Mouse (Mus musculus) G1E-ER4 (cell line): Measurements from ENCODE around the gene Ccdc6. TPM values are rescaled to one million over a fixed set of nuclear protein-coding genes. Genes with fewer than 3 reads are reported as not detected.

Source experiments
- GATA1 ChIP-seq: IDR thresholded peaks from one replicate; pipeline ENCODE4 v1.8.0; 2012; ENCODE audit warnings: low read length, inconsistent platforms
- polyA plus RNA-seq: library from polyadenylated mRNA; stranded (reverse); fragments of >175 nt; gene quantifications from 2 replicates; pipeline ENCODE4 v1.2.3, GENCODE M21; 2012

The Ccdc6 gene
- polyA plus RNA-seq, 1 experiment = 21.4 TPM

DNA sequence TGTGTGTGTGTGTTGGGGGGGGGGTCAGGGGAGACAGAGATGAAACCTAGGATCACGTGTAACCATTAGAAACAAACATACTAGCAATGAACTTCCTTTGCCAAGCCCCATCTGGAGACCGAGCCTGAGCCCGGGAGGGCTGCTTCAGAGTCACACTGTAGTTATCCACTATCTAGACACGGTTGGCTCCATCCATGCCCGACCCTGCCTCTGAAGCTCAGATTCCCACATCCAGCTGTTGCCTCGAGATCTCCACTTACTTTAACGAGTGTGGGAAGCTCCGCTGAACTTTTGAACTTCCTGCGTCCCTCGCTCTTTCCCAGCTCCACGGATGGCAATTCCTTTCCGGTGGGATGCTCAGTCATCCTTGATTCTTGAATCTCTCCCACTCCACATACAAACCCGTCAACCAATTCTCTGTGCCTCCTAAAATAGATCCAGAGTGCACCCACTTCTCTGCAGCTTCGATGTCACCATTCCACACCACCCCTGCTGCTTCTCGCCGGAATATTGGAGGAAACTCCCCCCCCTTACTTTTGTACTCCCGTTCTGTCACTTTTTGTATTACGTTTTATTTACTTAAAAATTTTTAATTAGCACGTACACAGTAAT lies 15.3 kb upstream of the Ccdc6 start:
- TF ChIP-seq GATA1 = no peak

DNA sequence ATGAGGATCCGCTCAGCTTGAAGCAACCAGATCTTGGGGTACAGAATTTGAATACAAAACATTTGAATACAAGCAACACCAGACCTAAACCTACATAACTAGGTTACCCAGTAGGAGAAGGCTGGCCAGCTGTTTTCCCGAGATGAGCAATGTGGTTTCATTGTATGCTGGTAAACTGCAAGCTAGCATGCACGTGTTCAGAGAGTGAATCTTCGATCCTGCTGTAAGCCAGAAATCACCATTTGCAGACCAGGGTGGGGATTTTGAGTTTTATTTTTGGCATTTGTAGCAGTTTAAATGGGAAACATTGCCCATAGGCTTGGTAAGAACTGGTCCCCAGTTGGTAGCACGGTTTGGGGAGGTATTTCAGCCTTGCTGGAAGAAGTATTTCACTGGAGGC lies 13.7 kb upstream of the Ccdc6 start:
- TF ChIP-seq GATA1 = no peak

DNA sequence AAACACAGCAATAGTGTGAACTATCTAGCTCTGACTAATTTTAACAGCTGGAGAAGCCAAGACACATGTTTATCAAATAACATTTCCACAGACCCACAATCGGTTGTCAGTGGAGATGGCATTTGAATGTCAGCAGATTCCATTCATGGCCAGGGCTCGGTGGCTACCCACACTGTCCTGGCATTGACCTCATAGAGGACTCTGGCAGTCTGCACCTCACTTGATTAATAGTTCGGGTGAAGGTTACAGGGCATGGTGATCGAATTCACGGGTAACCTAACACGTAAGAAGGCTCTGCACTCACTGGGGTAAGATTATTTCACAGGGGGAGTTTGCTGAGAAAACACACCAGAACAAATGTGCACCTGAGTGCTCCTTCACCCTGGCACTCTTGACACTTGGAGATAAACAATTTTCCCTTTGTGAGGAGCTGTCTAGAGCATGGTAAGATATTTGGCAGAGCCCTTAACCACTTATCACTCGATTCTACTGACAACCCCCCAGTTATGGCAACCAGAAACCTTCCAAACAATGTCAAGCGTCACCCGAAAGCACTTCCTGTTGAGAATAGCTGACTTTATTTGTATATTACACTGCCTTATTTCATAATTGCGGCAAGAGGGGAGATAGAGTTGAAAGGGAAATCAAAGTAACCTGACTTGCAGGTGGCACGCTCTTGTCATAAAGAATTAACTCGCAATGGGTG lies 11.5 kb upstream of the Ccdc6 start:
- TF ChIP-seq GATA1 = no peak

DNA sequence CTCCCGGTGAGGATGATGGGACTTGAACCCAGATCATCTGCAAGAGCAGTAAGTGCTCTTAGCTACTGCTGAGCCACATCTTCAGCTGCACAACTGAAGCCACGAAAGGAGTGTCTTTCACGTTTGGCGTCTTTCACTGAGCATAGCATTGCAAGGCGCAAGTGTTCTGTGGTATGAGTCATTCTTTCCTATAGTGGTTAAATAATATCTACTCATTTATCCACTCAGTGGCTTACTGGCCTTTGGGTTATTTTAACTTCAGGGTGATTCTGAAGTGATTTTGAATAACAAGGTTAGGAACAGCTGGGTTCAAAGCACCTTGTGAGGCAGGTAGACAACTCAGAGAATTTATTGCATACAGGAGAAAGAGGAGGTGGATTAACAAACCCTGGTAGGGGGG lies 8.1 kb upstream of the Ccdc6 start:
- TF ChIP-seq GATA1 = no peak

- TF ChIP-seq GATA1 = no peak
Observed at GRCm38 (mm10) chr10:70091876-70092462, 5.0 kb upstream of the Ccdc6 start.

GRCm38 (mm10) chr10:70093782-70094181 lies 3.1 kb upstream of the Ccdc6 start:
- no peak for TF ChIP-seq GATA1

DNA sequence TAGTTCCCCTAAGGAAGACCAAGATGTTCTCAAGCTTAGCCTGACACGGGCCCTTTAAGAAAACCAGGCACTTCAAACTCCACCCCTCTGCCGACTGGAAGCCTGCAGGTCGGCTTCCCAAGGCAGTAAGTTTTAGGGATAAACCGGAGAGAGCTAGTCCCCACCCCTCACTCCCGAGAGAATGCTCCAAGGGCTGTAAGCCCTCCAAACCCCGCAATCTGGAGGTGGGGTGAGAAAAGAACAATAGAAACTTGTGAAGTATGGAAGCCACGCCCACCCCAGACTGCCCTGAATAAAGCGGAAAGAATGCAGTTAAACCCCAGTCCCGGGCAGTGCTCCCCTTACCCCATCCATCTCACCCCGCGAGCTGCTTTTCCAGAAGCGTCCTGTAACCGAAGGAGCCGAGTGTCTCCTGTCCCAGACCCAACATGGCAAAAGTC lies 1.9 kb upstream of the Ccdc6 start:
- TF ChIP-seq GATA1 = no peak

GRCm38 (mm10) chr10:70095506-70096270 lies 1.2 kb upstream of the Ccdc6 start:
- TF ChIP-seq GATA1 = no peak

DNA sequence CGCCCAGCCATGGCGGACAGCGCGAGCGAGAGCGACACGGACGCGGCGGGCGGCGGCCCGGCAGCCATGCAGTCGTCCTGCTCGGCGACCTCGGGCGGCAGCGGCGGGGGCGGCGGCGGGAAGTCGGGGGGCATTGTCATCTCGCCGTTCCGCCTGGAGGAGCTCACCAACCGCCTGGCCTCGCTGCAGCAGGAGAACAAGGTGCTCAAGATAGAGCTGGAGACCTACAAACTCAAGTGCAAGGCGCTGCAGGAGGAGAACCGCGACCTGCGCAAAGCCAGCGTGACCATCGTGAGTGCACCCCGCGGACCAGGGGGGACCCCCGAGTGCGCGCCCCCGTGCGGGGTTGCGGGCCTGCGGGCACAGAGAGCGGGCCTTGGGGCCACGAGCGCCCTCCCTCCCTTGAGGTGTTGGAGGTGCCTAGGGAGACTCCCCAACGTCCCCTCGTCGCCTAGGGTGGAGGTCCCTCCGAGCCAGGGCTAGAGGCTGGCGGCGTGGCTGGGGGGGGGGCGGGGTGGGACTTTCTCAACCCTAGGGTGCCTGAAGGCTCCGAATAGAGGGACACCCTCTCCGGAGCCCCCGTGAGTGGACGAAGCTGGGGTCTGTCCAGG lies 475 bp downstream of the Ccdc6 start:
- TF ChIP-seq GATA1 = no peak

DNA sequence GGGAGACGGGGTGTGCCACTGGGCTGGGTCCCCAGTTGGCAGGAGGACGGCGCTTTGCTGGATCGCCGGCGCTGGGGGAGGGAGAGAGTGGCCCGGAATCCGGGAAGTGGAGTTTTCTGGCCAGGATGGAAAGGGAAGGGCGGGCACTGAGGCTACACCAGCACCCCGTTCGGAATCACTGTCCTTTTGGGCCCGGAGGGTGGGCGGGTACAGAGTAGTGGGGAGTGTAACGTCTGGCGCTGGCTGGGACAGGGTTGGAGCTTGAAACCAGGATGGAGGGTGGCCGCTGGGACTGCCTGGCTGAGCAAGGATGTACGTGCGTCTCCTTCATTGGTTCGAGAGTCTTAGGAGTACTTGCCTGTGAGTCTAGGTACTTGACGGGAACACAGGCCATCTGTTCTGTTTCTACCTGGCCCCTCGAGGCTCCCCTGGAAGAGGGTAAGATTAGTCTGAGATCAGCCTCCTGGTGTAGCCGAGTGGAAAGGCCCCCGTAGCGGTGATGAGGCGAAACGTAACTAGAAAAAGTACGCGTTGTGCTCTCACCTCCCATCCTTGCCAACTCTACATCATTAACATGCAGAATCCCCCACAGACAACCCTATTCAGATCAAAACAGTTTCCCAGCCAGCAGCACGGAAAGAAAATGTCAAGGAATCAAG lies 1.1 kb downstream of the Ccdc6 start:
- TF ChIP-seq GATA1 = no peak

DNA sequence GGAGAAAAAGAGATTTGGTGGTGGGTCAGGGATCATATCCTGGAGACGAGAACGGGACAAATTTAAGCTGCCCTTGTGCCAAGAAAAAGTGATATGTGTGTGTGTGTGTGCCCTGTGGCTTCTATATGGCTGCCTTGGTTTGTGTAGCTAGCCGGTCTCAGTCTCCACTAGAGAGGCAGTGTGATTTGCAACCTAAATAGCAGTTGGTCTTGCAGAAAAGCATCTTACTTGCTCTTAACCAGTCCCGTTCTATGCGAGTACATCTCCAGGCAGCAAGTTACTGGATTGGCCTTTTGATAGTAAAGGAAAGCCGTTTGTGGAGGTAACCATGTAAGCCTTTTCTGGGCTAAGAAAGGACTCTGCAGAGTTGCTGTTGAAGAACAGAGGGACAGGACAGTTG lies 1.7 kb downstream of the Ccdc6 start:
- TF ChIP-seq GATA1 = no peak

- no peak for TF ChIP-seq GATA1
Observed at GRCm38 (mm10) chr10:70099052-70099451, 2.1 kb downstream of the Ccdc6 start.

- TF ChIP-seq GATA1 = no peak
Observed at GRCm38 (mm10) chr10:70102086-70102485, 5.2 kb downstream of the Ccdc6 start.

- TF ChIP-seq GATA1 = no peak
Observed at GRCm38 (mm10) chr10:70108016-70108415, 11.1 kb downstream of the Ccdc6 start.

- no peak for TF ChIP-seq GATA1
Observed at GRCm38 (mm10) chr10:70109974-70110373, 13.1 kb downstream of the Ccdc6 start.
